Mouse (Mus musculus) left cerebral cortex, adult 8-10 months (tissue): Measurements from ENCODE around the gene Lcn12. TPM values are rescaled to one million over a fixed set of nuclear protein-coding genes. Genes with fewer than 3 reads are reported as not detected.

Source experiments
- DNase-seq, 2 experiments: peaks; one replicate each; pipeline ENCODE4 v3.0.0; 2022; ENCODE audit warnings: low spot score in 2 of 2
- total RNA-seq, 4 experiments: library from RNA; stranded (reverse); gene quantifications; 2 replicates each; pipeline ENCODE4 v1.2.4; 2022

Lcn12 gene
- total RNA-seq, 4 experiments from 2014 or later, result not detected

- no peak for DNase-seq
These were observed 4.3 kb upstream of the Lcn12 start for GRCm38 (mm10) chr2:25497846-25498575.

DNA sequence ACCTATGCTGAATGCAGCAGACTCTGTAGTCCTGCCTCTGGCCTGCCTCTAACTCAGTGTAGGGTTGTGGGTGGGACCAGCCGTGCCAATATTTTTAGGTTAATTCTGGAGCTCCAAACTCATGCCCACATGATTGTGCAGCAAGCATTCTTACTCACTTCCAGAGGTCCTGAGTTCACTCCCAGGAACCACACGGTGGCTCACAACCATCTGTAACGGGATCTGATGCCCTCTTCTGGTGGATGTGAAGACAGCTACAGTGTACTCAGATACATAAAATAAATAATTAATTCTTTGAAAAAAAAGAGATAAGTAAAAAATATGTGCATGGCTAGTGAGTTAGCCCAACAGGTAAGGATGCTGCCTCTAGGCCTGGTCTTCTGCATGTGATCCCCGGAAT, 2.8 kb upstream of the Lcn12 start:
- no peak for DNase-seq

DNA sequence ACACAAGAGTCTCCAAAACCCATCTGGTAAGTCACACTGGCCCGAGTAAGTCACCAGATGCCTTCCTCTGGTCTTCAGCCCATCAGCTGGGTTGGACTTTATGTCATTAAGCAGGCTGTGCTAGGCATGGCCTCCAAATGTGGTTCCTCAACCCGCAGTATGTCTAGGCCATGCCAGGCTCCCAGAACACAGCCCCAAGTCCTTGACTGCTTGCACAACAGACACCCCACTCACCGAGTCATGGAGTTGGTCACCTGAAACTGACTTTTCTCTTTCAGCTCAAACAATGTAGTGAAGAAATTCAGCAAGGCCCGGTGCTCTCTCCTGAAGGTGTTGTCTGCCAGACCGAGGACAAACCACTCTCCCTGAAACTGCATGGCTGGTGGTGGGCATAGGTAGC, 723 bp downstream of the Lcn12 start:
- DNase-seq, result no peak

DNA sequence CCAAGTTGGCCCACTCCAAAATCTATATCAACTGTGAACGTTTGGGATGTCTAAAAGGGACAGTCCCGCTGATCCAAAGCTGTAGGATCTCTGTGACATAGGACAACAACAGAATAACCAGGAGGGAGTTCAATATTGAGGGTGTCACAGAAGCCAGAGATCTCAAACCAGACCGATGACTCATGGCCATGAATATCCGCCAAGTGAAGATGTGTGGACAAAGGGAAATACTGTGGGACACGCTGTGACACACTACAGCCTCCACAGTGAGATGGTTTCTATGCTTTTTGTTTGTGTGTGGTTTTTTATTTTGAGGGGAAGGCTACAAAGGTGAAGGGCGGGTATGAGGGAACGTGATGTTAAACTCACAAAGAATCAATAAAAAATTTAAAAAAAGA, 5.0 kb downstream of the Lcn12 start:
- no peak for DNase-seq

GRCm38 (mm10) chr2:25487965-25488670, 5.6 kb downstream of the Lcn12 start:
- DNase-seq, result no peak

DNA sequence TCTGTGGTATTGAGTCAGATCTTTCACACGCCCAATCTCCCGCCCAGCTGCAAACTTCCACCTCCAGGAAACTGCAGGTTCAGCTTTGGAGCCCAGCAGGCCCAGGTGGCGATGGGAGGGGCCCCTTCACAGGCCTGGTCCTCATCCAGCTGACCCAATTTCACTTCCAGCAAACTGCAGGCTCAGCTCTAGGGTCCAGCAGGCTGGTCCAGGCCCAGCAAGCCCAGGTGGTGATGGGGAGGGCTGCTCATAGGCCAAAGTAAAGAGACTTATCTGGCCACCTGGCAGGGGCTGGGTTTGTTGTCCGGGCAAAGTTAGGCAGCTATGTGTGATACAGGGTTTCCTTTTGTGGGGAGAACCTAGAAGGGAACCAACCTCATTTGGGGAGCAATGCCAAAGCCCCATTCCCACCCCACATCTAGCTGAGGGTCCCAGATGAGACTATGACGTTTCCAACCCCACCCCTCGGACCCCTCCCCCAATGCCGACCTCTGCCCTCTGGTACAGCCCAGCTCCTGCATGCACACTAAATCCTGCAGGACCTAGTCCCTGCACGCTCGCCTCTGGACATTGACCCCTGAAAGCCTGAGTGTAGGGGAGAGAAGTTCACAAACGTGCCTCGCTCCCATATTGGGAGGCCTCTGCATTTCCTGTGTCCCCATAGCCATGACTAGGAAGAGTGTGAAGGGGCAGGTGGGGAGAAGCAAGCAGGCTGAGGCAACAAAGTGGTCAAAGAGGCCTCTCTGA, 8.6 kb downstream of the Lcn12 start:
- DNase-seq, result no peak

GRCm38 (mm10) chr2:25482969-25483368, 10.7 kb downstream of the Lcn12 start:
- no peak for DNase-seq

DNA sequence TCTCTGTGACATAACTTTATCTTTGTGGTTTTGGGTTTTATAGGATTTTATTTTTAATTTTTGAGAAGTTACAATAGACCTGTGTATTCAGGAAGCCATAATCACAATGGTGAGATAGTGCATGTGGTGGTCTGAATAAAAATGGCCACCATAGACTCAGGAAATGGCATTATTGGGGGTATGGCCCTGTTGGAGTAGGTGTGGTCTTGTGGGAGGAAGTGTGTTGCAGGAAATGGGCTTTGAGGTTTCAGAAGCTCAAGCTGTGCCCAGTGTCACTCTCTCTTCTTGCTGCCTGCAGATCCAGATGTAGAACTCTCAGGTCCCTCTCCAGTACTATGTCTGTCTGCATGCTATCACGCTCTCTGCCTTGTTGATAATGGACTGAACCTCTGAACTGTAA, 13.2 kb downstream of the Lcn12 start:
- DNase-seq, result no peak

DNA sequence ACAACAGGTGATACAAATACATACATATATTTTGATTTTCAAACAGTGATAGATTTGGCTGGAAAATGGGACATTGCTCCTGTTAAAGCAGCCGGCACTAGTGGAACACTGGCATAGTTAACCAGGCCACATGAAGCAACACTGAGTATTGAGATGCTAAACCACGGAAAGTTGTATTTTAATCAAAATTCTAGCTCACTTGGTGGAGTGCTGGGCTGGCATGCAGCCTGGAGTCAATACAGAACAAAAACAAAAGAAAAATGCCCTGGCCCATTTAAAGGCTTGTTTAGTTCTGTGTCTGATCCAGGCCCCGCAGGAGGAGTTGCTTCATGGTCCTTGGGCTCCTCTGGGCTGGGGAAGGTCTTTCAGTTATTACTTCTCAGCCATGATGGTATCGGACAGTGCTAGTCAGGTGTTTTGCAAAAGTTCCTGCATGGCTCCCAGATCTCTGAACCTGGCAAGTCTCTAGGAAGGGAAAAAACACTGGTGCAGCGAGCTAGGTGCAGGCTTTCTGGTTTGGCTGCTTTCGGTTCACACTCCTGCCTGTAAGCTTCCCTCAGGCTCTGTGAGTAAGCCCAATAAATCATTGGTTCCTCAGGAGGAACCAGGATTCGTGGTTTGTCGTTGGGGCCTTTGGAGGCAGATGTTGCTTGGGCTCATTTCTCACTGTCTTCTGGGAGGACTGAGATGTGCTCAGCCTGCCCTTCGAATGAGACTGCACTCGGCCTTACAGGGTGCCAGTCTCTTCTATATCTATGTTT, 14.0 kb downstream of the Lcn12 start:
- no peak for DNase-seq

DNA sequence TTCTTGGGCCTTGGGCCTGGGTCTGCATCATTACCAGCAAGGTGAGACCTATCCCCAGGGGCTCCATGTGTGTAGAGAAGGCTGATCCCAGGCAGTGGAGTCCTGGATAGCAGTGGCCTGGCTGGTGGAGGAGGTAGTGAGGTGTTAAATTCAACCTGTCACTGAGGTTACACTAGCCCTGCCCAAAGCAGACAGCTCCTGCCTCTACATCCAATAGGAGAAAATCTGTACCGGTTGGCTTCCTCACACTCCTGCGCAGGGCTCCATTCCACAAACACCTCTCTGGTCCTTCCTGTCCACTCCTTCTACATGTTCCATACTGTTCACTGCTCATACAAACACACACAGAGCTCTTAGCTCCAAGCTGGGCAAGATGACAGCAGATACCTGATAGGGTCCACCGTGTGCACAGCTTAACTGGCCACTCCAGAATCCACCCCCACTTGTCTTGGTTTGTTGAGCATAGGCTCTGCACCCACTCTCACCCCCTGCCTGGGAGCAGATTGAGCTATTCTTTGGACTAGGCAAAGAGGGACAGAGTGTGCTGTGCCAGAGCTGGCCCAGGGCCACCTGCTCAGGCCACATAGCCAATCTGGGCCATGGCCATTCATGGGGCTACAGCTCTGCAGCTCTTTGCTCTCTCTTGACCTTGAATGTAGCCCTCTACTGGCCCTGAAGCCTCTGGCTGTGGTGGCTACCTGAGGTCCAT, 15.6 kb downstream of the Lcn12 start:
- peak in 1 of 2 experiments; percentile 72 for DNase-seq

- DNase-seq, result no peak
These were observed 16.2 kb downstream of the Lcn12 start for GRCm38 (mm10) chr2:25477541-25477940.

GRCm38 (mm10) chr2:25472550-25472949, 21.2 kb downstream of the Lcn12 start:
- DNase-seq, result no peak

- DNase-seq, result no peak
These were observed 23.7 kb downstream of the Lcn12 start, which contains the start of gene Ptgds for GRCm38 (mm10) chr2:25469969-25470368. Gene Ptgds, minus strand, starts transcription at chr2:25470046.

DNA sequence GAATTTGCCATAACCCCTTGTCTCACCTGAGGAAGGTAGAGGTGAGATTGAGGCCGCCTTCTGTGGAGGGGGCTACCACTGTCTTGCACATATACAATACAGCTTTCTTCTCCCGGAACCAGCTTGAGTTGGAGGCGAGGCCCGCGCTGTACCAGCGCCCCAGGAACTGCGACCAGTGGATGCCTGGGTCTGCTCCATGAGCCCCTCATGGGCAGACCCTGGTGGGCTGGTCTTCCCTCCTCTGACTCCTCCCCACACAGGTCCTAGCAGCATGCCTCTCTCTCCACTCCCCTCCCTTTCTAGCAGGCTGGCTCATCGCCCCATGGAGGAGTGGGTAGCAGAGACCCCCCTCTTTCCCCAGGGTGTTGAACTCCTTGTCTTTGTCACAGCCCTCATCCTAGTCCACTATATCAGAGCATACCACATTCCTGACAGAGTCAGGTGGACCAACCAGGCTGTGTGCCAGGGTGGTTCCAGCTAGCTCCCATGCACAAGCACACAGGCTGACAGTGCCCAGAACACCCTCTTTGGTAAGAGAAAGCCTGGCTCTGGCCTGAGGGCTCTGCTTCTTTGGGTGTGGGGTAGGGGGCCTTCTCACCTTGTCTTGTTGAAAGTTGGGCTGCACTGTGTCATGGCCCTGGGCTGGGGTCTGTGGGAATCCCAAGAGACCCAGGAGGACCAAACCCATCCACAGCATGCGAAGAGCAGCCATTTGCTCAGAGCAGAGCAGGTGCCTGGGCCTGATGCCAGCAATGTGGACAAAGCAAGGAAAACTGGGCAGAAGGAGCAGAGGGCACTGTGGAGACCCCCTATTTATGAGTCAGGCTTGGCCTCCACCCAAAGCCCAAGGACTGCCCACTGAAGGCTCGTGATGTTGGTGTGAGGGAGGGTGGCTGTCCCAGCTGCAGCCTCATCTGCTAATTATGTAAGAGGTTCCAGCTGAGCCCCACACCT, 24.5 kb downstream of the Lcn12 start:
- DNase-seq, result peak in 1 of 2 experiments; percentile 64

GRCm38 (mm10) chr2:25467606-25468303, 26.0 kb downstream of the Lcn12 start:
- no peak for DNase-seq

GRCm38 (mm10) chr2:25465816-25466635, 27.7 kb downstream of the Lcn12 start:
- DNase-seq, result no peak

DNA sequence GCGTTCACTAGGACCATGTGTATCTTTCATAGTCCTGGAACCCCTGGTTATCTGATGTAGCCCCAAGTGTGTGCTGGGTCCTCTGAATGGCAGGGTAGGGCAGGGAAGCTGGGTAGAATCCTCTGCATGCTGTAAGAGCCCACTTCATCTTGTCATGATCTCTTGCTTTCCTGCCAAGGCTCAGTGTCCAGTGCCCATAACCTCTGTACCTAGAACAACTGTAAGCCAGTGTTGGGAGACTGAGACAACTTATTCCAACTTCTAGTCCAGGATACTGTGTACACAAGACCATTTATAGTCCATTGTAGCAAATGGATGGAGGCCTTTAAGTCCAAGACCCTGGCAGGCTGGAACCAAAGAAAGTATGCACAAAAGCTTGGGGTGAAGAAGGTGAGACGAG, 28.5 kb downstream of the Lcn12 start:
- DNase-seq, result no peak

- no peak for DNase-seq
These were observed 30.1 kb downstream of the Lcn12 start for GRCm38 (mm10) chr2:25463630-25464029.
